Mouse (Mus musculus): ENCODE data around the gene Map3k20. TPM values are rescaled to one million over a fixed set of nuclear protein-coding genes. Genes with fewer than 3 reads are reported as not detected.

Map3k20 gene
- total RNA-seq, 1 experiment: 20.3 TPM

GRCm38 (mm10) chr2:72478176-72478575, 192.7 kb downstream of the Map3k20 start:
- Histone ChIP-seq H3K9ac (ENCODE audit: insufficient read depth, low read depth, low read length, poor library complexity, severe bottlenecking) (peak overlapping the region; percentile 26; the same call in 1 of the 2 replicates), H3K9me3 (ENCODE audit: control insufficient read depth, insufficient read depth, low read depth, low read length) (no peaks in the 10 kb centered on the region), H3K4me3 (ENCODE audit: insufficient read depth in 1 of 2, low read depth in 1 of 2, low read length in 2 of 2, poor library complexity in 1 of 2, severe bottlenecking in 1 of 2) (peak overlapping the region; percentile 55 to 90; a peak in 3 of 4 replicates), H3K27ac (ENCODE audit: insufficient read depth, low read depth, low read length, poor library complexity, severe bottlenecking) (no peak overlapping the region), H3K36me3 (ENCODE audit: control insufficient read depth, insufficient read depth, low read length, poor library complexity, severe bottlenecking) (peaks cover 33% of the 10 kb centered on the region), H3K4me1 (ENCODE audit: control insufficient read depth in 2 of 2, insufficient read depth in 2 of 2, low read length in 2 of 2, poor library complexity in 1 of 2) (peaks cover 9 to 13% of the 10 kb centered on the region in 2 experiments)
- DNase-seq (ENCODE audit: low read depth, low spot score): no peak
- TF ChIP-seq CHD2 (IDR thresholded peaks at IDR 0.05; ENCODE audit: low read depth, low read length) (no peak), ZNF384 (IDR thresholded peaks at IDR 0.05; ENCODE audit: low read depth, low read length) (no peak), HCFC1 (IDR thresholded peaks at IDR 0.05; ENCODE audit: borderline replicate concordance, insufficient read depth, low read length) (no peak), ZC3H11A (IDR thresholded peaks at IDR 0.05; ENCODE audit: borderline replicate concordance, low read depth, low read length) (no peak), MAFK (IDR thresholded peaks at IDR 0.05; ENCODE audit: insufficient read depth, low read depth, low read length) (no peak)
- in situ Hi-C loops (cut with MboI; ENCODE audit: low sequenced_read_pairs in 2 of 2, unreplicated experiment in 2 of 2): no loop called here

- H3K4me1 ChIP-seq (ENCODE audit: control insufficient read depth in 2 of 2, insufficient read depth in 2 of 2, low read length in 2 of 2, poor library complexity in 1 of 2): peaks cover 9 to 13% of the 10 kb centered on the region in 2 experiments
- H3K4me3 ChIP-seq (ENCODE audit: insufficient read depth in 1 of 2, low read depth in 1 of 2, low read length in 2 of 2, poor library complexity in 1 of 2, severe bottlenecking in 1 of 2): no peak overlapping the region
- no peak for TF ChIP-seq CHD2 (IDR thresholded peaks at IDR 0.05; ENCODE audit: low read depth, low read length)
- no peak for TF ChIP-seq HCFC1 (IDR thresholded peaks at IDR 0.05; ENCODE audit: borderline replicate concordance, insufficient read depth, low read length)
- TF ChIP-seq ZNF384 (IDR thresholded peaks at IDR 0.05; ENCODE audit: low read depth, low read length): no peak
- no peak for TF ChIP-seq MAFK (IDR thresholded peaks at IDR 0.05; ENCODE audit: insufficient read depth, low read depth, low read length)
- TF ChIP-seq ZC3H11A (IDR thresholded peaks at IDR 0.05; ENCODE audit: borderline replicate concordance, low read depth, low read length): no peak
- in situ Hi-C loops (cut with MboI; ENCODE audit: low sequenced_read_pairs in 2 of 2, unreplicated experiment in 2 of 2): no loop called here
- H3K9ac ChIP-seq (ENCODE audit: insufficient read depth, low read depth, low read length, poor library complexity, severe bottlenecking): no peak overlapping the region; the same call in 1 of the 2 replicates
- peaks cover 40% of the 10 kb centered on the region for H3K36me3 ChIP-seq (ENCODE audit: control insufficient read depth, insufficient read depth, low read length, poor library complexity, severe bottlenecking)
- DNase-seq (ENCODE audit: low read depth, low spot score): no peak
- H3K9me3 ChIP-seq (ENCODE audit: control insufficient read depth, insufficient read depth, low read depth, low read length): no peaks in the 10 kb centered on the region
- no peak overlapping the region for H3K27ac ChIP-seq (ENCODE audit: insufficient read depth, low read depth, low read length, poor library complexity, severe bottlenecking)
These were observed 193.5 kb downstream of the Map3k20 start for GRCm38 (mm10) chr2:72478921-72479320.

GRCm38 (mm10) chr2:72479818-72480217, 194.4 kb downstream of the Map3k20 start:
- Histone ChIP-seq H3K9me3 (ENCODE audit: control insufficient read depth, insufficient read depth, low read depth, low read length) (no peaks in the 10 kb centered on the region), H3K9ac (ENCODE audit: insufficient read depth, low read depth, low read length, poor library complexity, severe bottlenecking) (peak overlapping the region; percentile 35; the same call in 1 of the 2 replicates), H3K36me3 (ENCODE audit: control insufficient read depth, insufficient read depth, low read length, poor library complexity, severe bottlenecking) (peaks cover 49% of the 10 kb centered on the region), H3K4me3 (ENCODE audit: insufficient read depth in 1 of 2, low read depth in 1 of 2, low read length in 2 of 2, poor library complexity in 1 of 2, severe bottlenecking in 1 of 2) (peak overlapping the region in 1 of 2 experiments; percentile 24; a peak in 1 of 4 replicates), H3K4me1 (ENCODE audit: control insufficient read depth in 2 of 2, insufficient read depth in 2 of 2, low read length in 2 of 2, poor library complexity in 1 of 2) (peaks cover 9% of the 10 kb centered on the region in 2 experiments), H3K27ac (ENCODE audit: insufficient read depth, low read depth, low read length, poor library complexity, severe bottlenecking) (peak overlapping the region; percentile 19; the same call in 1 of the 2 replicates)
- in situ Hi-C loops (cut with MboI; ENCODE audit: low sequenced_read_pairs in 2 of 2, unreplicated experiment in 2 of 2): no loop called here
- no peak for DNase-seq (ENCODE audit: low read depth, low spot score)
- TF ChIP-seq HCFC1 (IDR thresholded peaks at IDR 0.05; ENCODE audit: borderline replicate concordance, insufficient read depth, low read length) (no peak), MAFK (IDR thresholded peaks at IDR 0.05; ENCODE audit: insufficient read depth, low read depth, low read length) (no peak), ZNF384 (IDR thresholded peaks at IDR 0.05; ENCODE audit: low read depth, low read length) (no peak), ZC3H11A (IDR thresholded peaks at IDR 0.05; ENCODE audit: borderline replicate concordance, low read depth, low read length) (no peak), CHD2 (IDR thresholded peaks at IDR 0.05; ENCODE audit: low read depth, low read length) (no peak)

- H3K4me3 ChIP-seq (ENCODE audit: insufficient read depth in 1 of 2, low read depth in 1 of 2, low read length in 2 of 2, poor library complexity in 1 of 2, severe bottlenecking in 1 of 2): peak overlapping the region in 1 of 2 experiments; percentile 30; a peak in 1 of 4 replicates
- H3K36me3 ChIP-seq (ENCODE audit: control insufficient read depth, insufficient read depth, low read length, poor library complexity, severe bottlenecking): no peaks in the 10 kb centered on the region; the same call in 1 of the 2 replicates
- TF ChIP-seq ZC3H11A (IDR thresholded peaks at IDR 0.05; ENCODE audit: borderline replicate concordance, low read depth, low read length) (no peak), ZNF384 (IDR thresholded peaks at IDR 0.05; ENCODE audit: low read depth, low read length) (no peak), HCFC1 (IDR thresholded peaks at IDR 0.05; ENCODE audit: borderline replicate concordance, insufficient read depth, low read length) (no peak), CHD2 (IDR thresholded peaks at IDR 0.05; ENCODE audit: low read depth, low read length) (no peak), MAFK (IDR thresholded peaks at IDR 0.05; ENCODE audit: insufficient read depth, low read depth, low read length) (no peak)
- peaks cover 0 to 2% of the 10 kb centered on the region in 2 experiments; a peak in 1 of 4 replicates for H3K4me1 ChIP-seq (ENCODE audit: control insufficient read depth in 2 of 2, insufficient read depth in 2 of 2, low read length in 2 of 2, poor library complexity in 1 of 2)
- H3K9me3 ChIP-seq (ENCODE audit: control insufficient read depth, insufficient read depth, low read depth, low read length): no peaks in the 10 kb centered on the region
- in situ Hi-C loops (cut with MboI; ENCODE audit: low sequenced_read_pairs in 2 of 2, unreplicated experiment in 2 of 2): no loop called here
- no peak overlapping the region for H3K9ac ChIP-seq (ENCODE audit: insufficient read depth, low read depth, low read length, poor library complexity, severe bottlenecking)
- H3K27ac ChIP-seq (ENCODE audit: insufficient read depth, low read depth, low read length, poor library complexity, severe bottlenecking): no peak overlapping the region; the same call in 1 of the 2 replicates
- no peak for DNase-seq (ENCODE audit: low read depth, low spot score)
These were observed 206.2 kb downstream of the Map3k20 start for GRCm38 (mm10) chr2:72491650-72492049.

Other genes with a start within 250 kb of the Map3k20 start
- 94.1 and 107 TPM in 2 replicates for gene Cdca7, start 190.5 kb downstream of the Map3k20 start, total RNA-seq (2012; rRNA removed)

All from ES-E14 (cell line).